Mouse (Mus musculus) forebrain, embryonic 16.5 days (tissue): ENCODE data around the gene Jarid2. TPM values are rescaled to one million over a fixed set of nuclear protein-coding genes. Genes with fewer than 3 reads are reported as not detected.
"Not testable (repeated sequence)": the region's sequence is repeated elsewhere in the genome, so short reads cannot be mapped to it uniquely, and the experiment has no call there.

ENCODE experiments used
- ATAC-seq: fragments of 200-750 bp; cut with Nextera tagmentation; 2 replicates; pipeline ENCODE4 v1.8.0; 2017; ENCODE audit warnings: mild to moderate bottlenecking, moderate library complexity
- H3K27ac ChIP-seq: fragments of 300-500 bp; sonication (generic); 2 replicates; pipeline ENCODE4 v1.5.1; 2014; ENCODE audit warnings: low read length, control low read depth
- H3K27me3 ChIP-seq: fragments of 300-500 bp; sonication (generic); replicated peaks from 2 replicates; pipeline ENCODE4 v1.6.1; 2014; ENCODE audit warnings: low read length; ENCODE audit not compliant: control insufficient read depth, insufficient read depth
- H3K36me3 ChIP-seq: fragments of 300-500 bp; sonication (generic); 2 replicates; pipeline ENCODE4 v1.6.1; 2014; ENCODE audit not compliant: control insufficient read depth, insufficient read depth
- H3K4me1 ChIP-seq: fragments of 300-500 bp; sonication (generic); replicated peaks from 2 replicates; pipeline ENCODE4 v1.6.1; 2014; ENCODE audit warnings: low read length; ENCODE audit not compliant: control insufficient read depth, insufficient read depth
- H3K4me2 ChIP-seq: fragments of 300-500 bp; sonication (generic); 2 replicates; pipeline ENCODE4 v1.6.1; 2014; ENCODE audit warnings: mild to moderate bottlenecking, low read length, control low read depth
- H3K4me3 ChIP-seq: fragments of 300-500 bp; sonication (generic); replicated peaks from 2 replicates; pipeline ENCODE4 v1.5.1; 2014; ENCODE audit warnings: mild to moderate bottlenecking, low read length, control low read depth
- H3K9ac ChIP-seq: fragments of 300-500 bp; sonication (generic); replicated peaks from 2 replicates; pipeline ENCODE4 v1.6.1; 2014; ENCODE audit warnings: low read depth, low read length, control low read depth
- H3K9me3 ChIP-seq: fragments of 300-500 bp; sonication (generic); 2 replicates; pipeline ENCODE4 v1.6.1; 2016; ENCODE audit warnings: low read length; ENCODE audit not compliant: control insufficient read depth
- WGBS: fragments of 180-500 bp; shearing (Covaris S2); extraction: QIAGEN DNeasy Blood & Tissue Kit; methylation state at CpG from one replicate; pipeline ENCODE4 v1.1.7; 2014; 5-methylcytosine and 5-hydroxymethylcytosine counted together
- polyA plus RNA-seq: library from polyadenylated mRNA; unstranded; fragments of >200 nt; fragmentation: Nextera tagmentation; extraction: Ambion mirVana; gene quantifications from 2 replicates; pipeline ENCODE4 v1.2.1, GENCODE M21; 2015

The Jarid2 gene
- polyA plus RNA-seq, 1 experiment from 2014 or later, result 37.5 TPM

DNA sequence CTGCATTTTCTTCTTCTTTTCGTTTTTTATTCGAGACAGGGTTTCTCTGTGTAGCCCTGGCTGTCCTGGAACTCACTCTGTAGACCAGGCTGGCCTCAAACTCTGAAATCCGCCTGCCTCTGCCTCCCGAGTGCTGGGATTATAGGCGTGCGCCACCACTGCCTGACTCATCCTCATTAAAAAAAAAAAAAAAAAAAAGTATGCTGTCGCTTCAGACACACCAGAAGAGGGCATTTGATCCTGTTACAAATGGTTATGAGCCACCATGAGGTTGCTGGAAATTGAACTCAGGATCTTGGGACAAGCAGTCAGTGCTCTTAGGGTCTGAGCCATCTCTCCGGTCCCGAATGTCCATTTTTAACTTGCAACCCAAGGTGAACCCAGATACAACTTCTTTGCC lies 5.8 kb upstream of the Jarid2 start:
- not testable (repeated sequence) for H3K36me3 ChIP-seq, H3K9ac ChIP-seq, H3K4me3 ChIP-seq, H3K9me3 ChIP-seq, H3K4me2 ChIP-seq, ATAC-seq, H3K27me3 ChIP-seq, H3K4me1 ChIP-seq, H3K27ac ChIP-seq
- 91% methylated on average over 9 of the region's 9 CpGs for WGBS

DNA sequence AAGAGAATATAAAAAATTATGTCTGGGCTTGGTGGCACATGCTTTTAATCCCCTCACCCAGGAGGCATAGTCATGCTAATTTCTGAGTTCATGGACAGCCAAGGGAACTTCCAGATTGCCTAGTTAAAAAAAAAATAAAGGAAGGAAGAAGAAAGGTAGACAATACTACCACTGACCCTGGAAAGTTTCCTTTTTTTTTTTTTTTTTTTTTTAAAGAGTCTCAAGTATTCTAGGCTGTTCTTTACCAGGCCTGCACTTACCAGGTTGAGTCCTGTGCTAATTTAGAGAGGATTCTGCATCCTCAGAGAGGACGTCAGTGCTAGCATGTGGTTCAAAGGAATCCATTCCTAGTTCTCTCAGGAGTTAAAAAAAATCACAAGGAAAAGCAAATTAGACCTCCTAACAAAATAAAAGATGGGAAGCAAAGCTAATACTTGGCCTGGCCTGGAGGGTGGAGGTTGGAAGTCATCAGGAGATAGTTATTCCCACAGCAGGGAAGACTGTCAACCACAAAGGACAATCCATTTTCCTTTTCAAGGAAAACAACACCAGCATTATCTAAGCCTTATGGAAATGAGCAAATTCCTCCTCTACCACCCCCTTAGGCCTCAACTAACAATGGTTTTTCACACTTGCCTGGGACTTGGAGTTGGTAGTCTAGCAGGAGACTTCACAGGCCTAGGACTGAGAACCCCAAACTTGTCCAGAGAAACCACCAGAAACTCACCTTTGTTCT lies 961 bp upstream of the Jarid2 start:
- Histone ChIP-seq H3K4me3 (no peak overlapping the region), H3K27ac (no peak overlapping the region), H3K36me3 (no peaks in the 10 kb centered on the region), H3K27me3 (no peaks in the 10 kb centered on the region), H3K9ac (no peak overlapping the region), H3K4me1 (peaks cover 4% of the 10 kb centered on the region; the same call in 1 of the 2 replicates), H3K4me2 (no peak overlapping the region), H3K9me3 (no peaks in the 10 kb centered on the region)
- no peak for ATAC-seq
- WGBS, result 40% methylated on average over 1 of the region's 1 CpGs

GRCm38 (mm10) chr13:44730146-44730864 lies 1.0 kb downstream of the Jarid2 start:
- Histone ChIP-seq H3K4me3 (peak overlapping the region; percentile 89), H3K27me3 (no peaks in the 10 kb centered on the region), H3K9me3 (no peaks in the 10 kb centered on the region), H3K4me1 (peaks cover 14% of the 10 kb centered on the region), H3K9ac (peak overlapping the region; percentile 89), H3K27ac (peak overlapping the region; percentile 99), H3K4me2 (peak overlapping the region; percentile 91), H3K36me3 (no peaks in the 10 kb centered on the region)
- under 1% methylated on average over 57 of the region's 87 CpGs for WGBS
- peak; percentile 97 for ATAC-seq

- Histone ChIP-seq H3K4me3 (peak overlapping the region; percentile 89), H3K9me3 (no peaks in the 10 kb centered on the region), H3K4me2 (peak overlapping the region; percentile 67), H3K27me3 (no peaks in the 10 kb centered on the region), H3K4me1 (peaks cover 14% of the 10 kb centered on the region), H3K9ac (peak overlapping the region; percentile 89), H3K36me3 (no peaks in the 10 kb centered on the region), H3K27ac (peak overlapping the region; percentile 99)
- peak; percentile 80 for ATAC-seq
- 0% methylated on average over 36 of the region's 41 CpGs for WGBS
Measured at GRCm38 (mm10) chr13:44730939-44731551, 1.8 kb downstream of the Jarid2 start.

DNA sequence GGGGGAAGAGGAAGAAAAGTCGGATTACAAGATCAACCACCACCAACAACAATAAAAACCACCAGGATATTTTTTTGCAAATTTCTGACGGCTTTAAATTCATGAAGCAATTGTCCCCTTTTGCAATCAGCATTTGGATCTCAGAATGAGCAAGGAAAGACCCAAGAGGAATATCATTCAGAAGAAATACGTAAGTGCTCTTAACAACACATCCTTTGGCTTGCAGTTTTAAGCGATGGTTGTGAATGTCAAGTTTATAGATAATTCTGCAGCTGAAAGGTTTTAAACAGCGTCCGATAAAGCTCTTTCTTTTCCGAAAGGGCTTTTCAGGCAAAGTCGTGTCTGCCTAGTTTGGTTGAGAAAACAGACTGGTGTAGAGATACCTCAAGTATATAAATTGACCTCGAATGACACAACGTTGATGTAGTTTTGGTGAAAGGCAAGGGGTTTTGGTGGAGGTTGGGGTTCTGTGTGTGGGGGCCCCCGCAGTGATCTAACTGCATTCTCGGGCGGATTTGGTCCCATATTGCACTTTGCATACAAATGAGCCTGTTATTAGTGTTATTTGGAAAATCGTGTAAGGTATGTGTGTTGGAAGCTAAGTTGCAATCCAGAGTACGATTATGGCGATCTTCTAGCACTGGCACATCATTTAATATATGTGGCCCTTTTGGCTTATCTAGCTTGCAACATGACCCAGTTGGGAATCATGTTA lies 2.6 kb downstream of the Jarid2 start:
- WGBS, result under 1% methylated on average over 16 of the region's 16 CpGs
- peak overlapping the region; percentile 39; the same call in 1 of the 2 replicates for H3K27ac ChIP-seq
- H3K4me3 ChIP-seq, result peak overlapping the region; percentile 89
- no peaks in the 10 kb centered on the region for H3K9me3 ChIP-seq
- no peaks in the 10 kb centered on the region for H3K27me3 ChIP-seq
- no peaks in the 10 kb centered on the region for H3K36me3 ChIP-seq
- peak overlapping the region; percentile 50 for H3K9ac ChIP-seq
- ATAC-seq, result no peak
- H3K4me1 ChIP-seq, result peaks cover 16% of the 10 kb centered on the region
- H3K4me2 ChIP-seq, result peak overlapping the region; percentile 67

DNA sequence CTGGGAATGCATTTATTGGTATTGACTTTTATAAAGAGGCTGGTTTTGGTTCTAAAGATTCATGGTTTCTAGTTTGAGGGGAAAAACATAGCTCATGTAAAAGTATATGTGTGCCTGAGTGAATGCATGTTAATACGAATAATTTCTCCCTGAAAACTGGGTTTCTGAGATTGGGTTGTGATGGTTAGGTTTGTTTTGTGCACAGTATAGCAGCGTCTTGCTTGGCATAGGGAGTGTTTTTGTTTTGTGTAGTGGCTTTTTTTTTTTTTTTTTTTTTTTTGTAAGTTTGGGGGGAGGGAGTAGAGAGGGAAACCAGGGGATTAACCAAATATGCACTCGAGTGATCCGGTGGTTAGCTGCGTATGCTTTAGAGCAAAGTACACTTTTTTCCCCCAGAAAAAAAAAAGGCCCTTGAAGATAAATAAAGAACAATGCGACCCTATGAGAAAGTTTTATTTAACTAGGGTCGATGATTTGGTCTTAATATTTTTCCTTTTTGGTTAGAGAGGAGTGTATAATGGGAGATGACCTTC lies 3.2 kb downstream of the Jarid2 start:
- H3K4me3 ChIP-seq, result peak overlapping the region; percentile 89
- WGBS, result under 1% methylated on average over 7 of the region's 7 CpGs
- no peak overlapping the region; the same call in 1 of the 2 replicates for H3K27ac ChIP-seq
- H3K9ac ChIP-seq, result peak overlapping the region; percentile 75
- no peaks in the 10 kb centered on the region for H3K27me3 ChIP-seq
- no peaks in the 10 kb centered on the region for H3K9me3 ChIP-seq
- no peaks in the 10 kb centered on the region for H3K36me3 ChIP-seq
- ATAC-seq, result no peak
- peak overlapping the region; percentile 67 for H3K4me2 ChIP-seq
- H3K4me1 ChIP-seq, result peaks cover 20% of the 10 kb centered on the region

GRCm38 (mm10) chr13:44733036-44733372 lies 3.7 kb downstream of the Jarid2 start:
- Histone ChIP-seq H3K27me3 (no peaks in the 10 kb centered on the region), H3K9me3 (no peaks in the 10 kb centered on the region), H3K4me2 (peak overlapping the region; percentile 67), H3K9ac (peak overlapping the region; percentile 75), H3K4me1 (peaks cover 20% of the 10 kb centered on the region), H3K27ac (peak overlapping the region; percentile 43), H3K4me3 (peak overlapping the region; percentile 89), H3K36me3 (no peaks in the 10 kb centered on the region)
- ATAC-seq, result no peak
- WGBS, result under 1% methylated on average over 13 of the region's 13 CpGs

DNA sequence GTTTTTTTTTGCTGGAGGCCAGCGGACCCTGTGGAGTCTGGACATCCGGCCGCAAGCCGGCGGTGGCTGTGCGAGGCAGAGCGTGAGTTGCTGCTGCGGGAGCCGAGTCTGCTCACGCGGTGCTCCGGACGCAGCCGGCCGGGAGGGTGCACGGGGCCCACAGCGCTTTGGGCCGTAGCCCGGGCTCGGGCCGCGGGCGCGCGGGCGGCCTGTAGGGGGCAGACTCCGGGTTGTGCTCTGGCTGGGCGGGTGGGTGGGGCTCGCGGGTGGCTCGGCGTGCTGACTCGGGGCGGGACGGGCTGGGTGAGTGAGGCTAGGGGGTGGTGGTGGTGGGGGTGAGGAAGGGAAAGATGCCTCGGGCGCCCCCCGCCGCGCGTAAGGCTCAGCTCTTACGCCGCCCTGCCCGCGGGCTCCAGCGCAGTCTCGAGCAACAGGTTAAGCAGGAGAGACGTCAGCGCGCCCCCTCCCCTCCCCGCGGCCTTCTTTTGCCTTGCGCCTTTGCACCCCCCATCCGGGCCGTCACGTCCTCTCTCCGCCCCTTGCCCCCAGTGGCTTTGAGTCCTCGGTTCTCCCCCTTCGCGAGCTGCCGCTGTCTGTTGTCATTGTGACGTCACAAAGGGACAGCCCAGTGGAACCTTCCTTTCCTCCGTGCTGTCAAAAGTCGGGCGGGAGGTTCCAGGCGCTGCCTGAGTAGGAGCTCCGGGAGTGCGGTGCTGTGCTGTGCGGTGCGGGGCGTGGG lies 4.3 kb downstream of the Jarid2 start:
- Histone ChIP-seq H3K9ac (peak overlapping the region; percentile 75), H3K4me2 (peak overlapping the region; percentile 67), H3K27me3 (no peaks in the 10 kb centered on the region), H3K36me3 (no peaks in the 10 kb centered on the region), H3K27ac (peak overlapping the region; percentile 43), H3K4me1 (peaks cover 20% of the 10 kb centered on the region), H3K9me3 (no peaks in the 10 kb centered on the region), H3K4me3 (peak overlapping the region; percentile 89)
- under 1% methylated on average over 60 of the region's 71 CpGs for WGBS
- ATAC-seq, result no peak
